Mouse (Mus musculus) forebrain, embryonic 12.5 days (tissue): Measurements from ENCODE around the gene Timmdc1. TPM values are rescaled to one million over a fixed set of nuclear protein-coding genes. Genes with fewer than 3 reads are reported as not detected.
A peak's percentile ranks its signal among the peaks of the same experiment; 100 is the strongest.

ENCODE experiments used
- ATAC-seq: fragments of 200-750 bp; cut with Nextera tagmentation; 2 replicates; pipeline ENCODE4 v1.8.0; 2017; ENCODE audit warnings: moderate TSS enrichment; ENCODE audit not compliant: low FRiP score
- H3K27ac ChIP-seq: fragments of 300-500 bp; sonication (generic); 2 replicates; pipeline ENCODE4 v1.5.1; 2016; ENCODE audit warnings: mild to moderate bottlenecking
- H3K27me3 ChIP-seq: fragments of 300-500 bp; sonication (generic); 2 replicates; pipeline ENCODE4 v1.6.1; 2016; ENCODE audit warnings: mild to moderate bottlenecking
- H3K36me3 ChIP-seq: fragments of 300-500 bp; sonication (generic); replicated peaks from 2 replicates; pipeline ENCODE4 v1.6.1; 2016; ENCODE audit warnings: mild to moderate bottlenecking
- H3K4me1 ChIP-seq: fragments of 300-500 bp; sonication (generic); 2 replicates; pipeline ENCODE4 v1.6.1; 2016
- H3K4me2 ChIP-seq: fragments of 300-500 bp; sonication (generic); 2 replicates; pipeline ENCODE4 v1.6.1; 2016; ENCODE audit warnings: mild to moderate bottlenecking, moderate library complexity
- H3K4me3 ChIP-seq: fragments of 300-500 bp; sonication (generic); replicated peaks from 2 replicates; pipeline ENCODE4 v1.5.1; 2016; ENCODE audit warnings: mild to moderate bottlenecking
- H3K9ac ChIP-seq: fragments of 300-500 bp; sonication (generic); 2 replicates; pipeline ENCODE4 v1.6.1; 2016; ENCODE audit warnings: mild to moderate bottlenecking
- H3K9me3 ChIP-seq: fragments of 300-500 bp; sonication (generic); 2 replicates; pipeline ENCODE4 v1.6.1; 2016
- WGBS: fragments of 180-500 bp; shearing (Covaris S2); methylation state at CpG from one replicate; pipeline ENCODE4 v1.1.7; 2016; 5-methylcytosine and 5-hydroxymethylcytosine counted together
- polyA plus RNA-seq: library from polyadenylated mRNA; unstranded; fragments of >200 nt; fragmentation: Nextera tagmentation; extraction: Ambion mirVana; gene quantifications from 2 replicates; pipeline ENCODE4 v1.2.1, GENCODE M21; 2016

Timmdc1 gene
- polyA plus RNA-seq, 1 experiment from 2014 or later = 30.5 TPM

- Histone ChIP-seq H3K4me1 (peaks cover 12% of the 10 kb centered on the region), H3K4me2 (no peak overlapping the region), H3K27me3 (no peaks in the 10 kb centered on the region), H3K9ac (no peak overlapping the region), H3K27ac (no peak overlapping the region), H3K9me3 (no peaks in the 10 kb centered on the region), H3K4me3 (no peak overlapping the region), H3K36me3 (peaks cover 9% of the 10 kb centered on the region)
- WGBS = 81% methylated on average over 11 of the region's 11 CpGs
- no peak for ATAC-seq
Observed at GRCm38 (mm10) chr16:38454533-38455254, 67.8 kb downstream of the Timmdc1 start.

DNA sequence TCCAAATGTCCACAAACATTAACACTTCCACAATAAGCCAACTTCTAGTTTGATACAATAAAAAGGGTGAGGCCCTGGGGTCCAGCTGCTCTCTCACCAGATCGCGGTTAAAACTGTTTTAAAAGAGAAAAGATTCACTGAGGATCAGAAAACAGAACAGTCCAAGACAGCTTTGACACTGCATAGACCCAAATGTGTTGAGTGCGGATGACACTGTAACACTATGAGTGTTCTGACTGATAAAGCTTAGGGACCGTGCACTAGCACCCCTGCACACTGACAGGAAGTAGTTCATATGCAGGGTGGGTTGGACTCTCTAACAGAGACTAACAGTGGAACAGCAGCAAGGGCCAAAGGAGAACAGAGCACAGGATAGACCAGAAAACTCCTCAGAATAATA is 68.5 kb downstream of the Timmdc1 start:
- WGBS = 93% methylated on average over 4 of the region's 4 CpGs
- Histone ChIP-seq H3K4me2 (no peak overlapping the region), H3K9me3 (no peaks in the 10 kb centered on the region), H3K4me3 (no peak overlapping the region), H3K27ac (no peak overlapping the region), H3K27me3 (no peaks in the 10 kb centered on the region), H3K4me1 (peaks cover 12% of the 10 kb centered on the region), H3K36me3 (peaks cover 17% of the 10 kb centered on the region), H3K9ac (no peak overlapping the region)
- no peak for ATAC-seq

DNA sequence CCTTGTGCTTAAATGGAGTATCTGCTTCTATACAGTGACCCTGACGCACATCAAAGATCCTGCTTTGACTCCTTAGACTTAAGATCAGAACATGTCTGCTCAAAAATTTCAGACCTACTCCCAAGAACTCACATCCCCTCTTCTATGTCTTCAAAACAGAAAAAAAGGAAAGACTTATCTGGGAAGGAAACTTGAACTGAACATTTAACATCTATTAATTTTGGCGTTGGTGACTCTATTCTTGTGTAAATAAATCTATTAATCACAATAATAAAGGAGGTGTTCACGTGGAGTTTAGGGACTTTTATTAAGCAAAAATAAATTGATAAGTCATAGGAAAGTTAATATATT is 69.3 kb downstream of the Timmdc1 start:
- ATAC-seq = no peak
- H3K4me1 ChIP-seq = peaks cover 12% of the 10 kb centered on the region
- no peaks in the 10 kb centered on the region for H3K27me3 ChIP-seq
- H3K9ac ChIP-seq = peak overlapping the region; percentile 82
- H3K9me3 ChIP-seq = no peaks in the 10 kb centered on the region
- peaks cover 24% of the 10 kb centered on the region for H3K36me3 ChIP-seq
- peak overlapping the region; percentile 77 for H3K4me2 ChIP-seq
- 32% methylated on average over 3 of the region's 3 CpGs for WGBS
- H3K4me3 ChIP-seq = peak overlapping the region; percentile 70
- H3K27ac ChIP-seq = no peak overlapping the region

DNA sequence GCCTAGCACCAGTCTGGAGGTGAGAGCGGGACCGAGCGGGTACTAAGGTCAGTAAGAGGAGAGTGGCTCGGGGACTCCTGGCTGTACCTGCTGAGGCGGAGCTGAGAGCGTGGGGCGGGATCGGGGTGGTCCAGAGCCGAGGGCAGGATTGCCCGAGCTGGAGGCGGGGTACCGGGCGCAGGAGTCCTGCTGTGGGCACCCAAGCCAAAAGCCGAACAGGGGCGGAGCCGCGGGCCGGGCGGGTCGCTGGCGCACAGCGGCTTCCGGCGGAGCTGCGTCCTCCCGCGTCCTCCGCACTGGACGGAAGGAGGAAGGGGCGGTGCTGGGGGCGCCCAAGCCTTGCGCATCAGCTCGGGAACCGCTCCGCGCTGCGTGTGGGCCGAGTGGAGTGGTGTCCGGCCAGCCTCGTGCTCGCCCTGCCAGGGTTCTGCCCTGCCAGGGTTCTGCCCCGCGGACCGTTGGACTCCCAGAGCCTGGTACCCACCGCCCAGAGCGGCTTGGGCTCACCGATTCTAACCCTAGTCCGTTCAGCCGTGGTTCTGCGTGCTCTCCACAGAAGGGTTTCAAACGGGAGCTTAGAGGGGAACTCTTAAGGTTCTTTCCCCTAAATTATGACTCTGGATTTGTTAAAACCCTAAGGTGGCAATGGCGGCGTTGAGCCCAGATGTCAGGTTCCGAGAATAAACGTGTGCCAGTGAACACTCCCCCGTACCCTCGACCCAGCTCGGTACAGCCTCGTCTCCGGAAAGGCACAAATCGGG is 69.8 kb downstream of the Timmdc1 start, which contains the start of gene Adprh:
Adprh (minus strand) TSS at position 262 of the 761 bp plus-strand sequence.
- Histone ChIP-seq H3K4me2 (peak within 1 kb of the TSS; percentile 77), H3K27ac (peak within 1 kb of the TSS; percentile 79), H3K9me3 (no peaks in the 10 kb centered on the region), H3K4me3 (peak within 1 kb of the TSS; percentile 70), H3K4me1 (peaks cover 12% of the 10 kb centered on the region), H3K27me3 (no peaks in the 10 kb centered on the region), H3K36me3 (peaks cover 30% of the 10 kb centered on the region), H3K9ac (peak within 1 kb of the TSS; percentile 82)
- under 1% methylated on average over 55 of the region's 61 CpGs for WGBS
- ATAC-seq = peak; percentile 98

GRCm38 (mm10) chr16:38451421-38452205 is 70.8 kb downstream of the Timmdc1 start:
- 49% methylated on average over 12 of the region's 12 CpGs for WGBS
- Histone ChIP-seq H3K9ac (peak overlapping the region; percentile 82), H3K9me3 (no peaks in the 10 kb centered on the region), H3K36me3 (peaks cover 39% of the 10 kb centered on the region), H3K4me3 (peak overlapping the region; percentile 70), H3K4me1 (peaks cover 12% of the 10 kb centered on the region), H3K27ac (peak overlapping the region; percentile 79), H3K4me2 (peak overlapping the region; percentile 77), H3K27me3 (no peaks in the 10 kb centered on the region)
- ATAC-seq = no peak

GRCm38 (mm10) chr16:38450707-38451106 is 71.8 kb downstream of the Timmdc1 start:
- no peak for ATAC-seq
- Histone ChIP-seq H3K4me1 (peaks cover 12% of the 10 kb centered on the region), H3K27ac (no peak overlapping the region), H3K9me3 (no peaks in the 10 kb centered on the region), H3K36me3 (peaks cover 48% of the 10 kb centered on the region), H3K4me3 (no peak overlapping the region), H3K4me2 (no peak overlapping the region), H3K9ac (no peak overlapping the region), H3K27me3 (no peaks in the 10 kb centered on the region)
- WGBS = 88% methylated on average over 7 of the region's 7 CpGs

DNA sequence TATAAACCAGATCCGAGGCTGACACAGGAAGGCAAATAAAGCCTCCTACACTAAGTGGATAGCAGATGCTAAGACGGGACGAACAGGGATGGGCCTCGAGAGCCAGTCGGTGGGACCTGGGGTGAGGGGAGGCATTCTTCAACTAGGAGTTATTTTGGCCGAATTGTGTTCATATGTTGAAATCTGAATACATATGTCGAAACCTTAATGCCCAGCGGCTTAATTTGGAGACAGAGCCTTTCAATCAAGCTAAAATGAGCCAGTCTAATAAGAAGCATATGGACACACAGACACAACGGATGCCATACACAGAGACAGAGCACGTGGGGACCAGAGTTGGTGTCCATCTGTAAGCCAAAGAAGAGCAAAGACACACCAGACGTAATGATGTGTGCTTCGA is 74.0 kb downstream of the Timmdc1 start:
- ATAC-seq = no peak
- WGBS = 95% methylated on average over 12 of the region's 12 CpGs
- Histone ChIP-seq H3K9me3 (no peaks in the 10 kb centered on the region), H3K9ac (no peak overlapping the region), H3K36me3 (peaks cover 70% of the 10 kb centered on the region), H3K27ac (no peak overlapping the region), H3K27me3 (no peaks in the 10 kb centered on the region), H3K4me3 (no peak overlapping the region), H3K4me2 (no peak overlapping the region), H3K4me1 (peaks cover 12% of the 10 kb centered on the region)

Other genes with a start within 250 kb of the Timmdc1 start
- gene Nr1i2, start 227.8 kb downstream of the Timmdc1 start, polyA plus RNA-seq = not detected in 2 replicates
- 0.56 and 0.60 TPM in 2 replicates for gene Maats1, start 180.5 kb downstream of the Timmdc1 start, polyA plus RNA-seq
- gene Cox17, start 175.7 kb downstream of the Timmdc1 start, polyA plus RNA-seq = 141 and 144 TPM in 2 replicates
- gene Gm21987, start 175.6 kb downstream of the Timmdc1 start, polyA plus RNA-seq = not detected in 2 replicates
- gene Popdc2, start 160.5 kb downstream of the Timmdc1 start, polyA plus RNA-seq = 0.49 and 0.50 TPM in 2 replicates
- 0.15 and 0.73 TPM in 2 replicates for gene Pla1a, start 89.5 kb downstream of the Timmdc1 start, polyA plus RNA-seq
- 140 and 142 TPM in 2 replicates for gene Adprh, start 70.0 kb downstream of the Timmdc1 start, polyA plus RNA-seq
- 0.59 and 0.77 TPM in 2 replicates for gene Cd80, start 67.1 kb downstream of the Timmdc1 start, polyA plus RNA-seq
- gene Poglut1, start 27.6 kb upstream of the Timmdc1 start, polyA plus RNA-seq = 72.7 and 78.4 TPM in 2 replicates
- gene Tmem39a, start 36.0 kb upstream of the Timmdc1 start, polyA plus RNA-seq = 57.4 and 70.5 TPM in 2 replicates
- 6.4 and 8.8 TPM in 2 replicates for gene Arhgap31, start 190.6 kb upstream of the Timmdc1 start, polyA plus RNA-seq
- 21.1 and 25.6 TPM in 2 replicates for gene B4galt4, start 219.6 kb upstream of the Timmdc1 start, polyA plus RNA-seq